In the genomic region with DNA sequence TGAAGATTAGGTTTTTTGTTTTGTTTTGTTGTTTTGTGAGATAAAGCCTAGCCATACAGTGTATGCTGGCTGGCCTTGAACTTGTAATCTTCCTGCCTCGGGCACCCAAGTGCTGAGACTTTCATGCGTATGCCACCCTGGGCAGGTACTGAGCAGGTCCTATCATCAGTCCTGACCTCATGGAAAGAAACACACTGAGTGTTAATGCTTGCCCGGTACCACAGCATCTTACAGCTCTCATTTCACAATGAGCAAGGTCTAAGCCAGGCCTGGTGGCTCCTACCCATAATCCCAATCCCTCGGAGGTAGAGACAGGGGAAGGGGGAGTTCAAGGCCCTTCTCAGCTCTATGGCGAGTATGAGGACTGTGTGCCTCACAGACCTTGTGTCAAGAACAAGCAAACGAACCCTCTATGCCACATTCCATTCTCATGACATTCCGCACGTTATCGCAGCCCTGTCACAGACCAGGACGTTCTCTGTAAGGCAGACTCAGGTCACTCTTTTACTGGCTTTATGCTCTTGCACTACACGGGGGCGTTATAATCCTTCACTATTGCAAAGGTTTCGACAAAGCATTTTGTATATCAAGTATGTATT, we compare ENCODE assay signal across 18 mouse cellular contexts. TPM values are rescaled to one million over a fixed set of nuclear protein-coding genes. Genes with fewer than 3 reads are reported as not detected.
A peak's percentile ranks its signal among the peaks of the same experiment; 100 is the strongest.
DNase-seq lines count a peak whose midpoint lies in the region; ATAC-seq and TF ChIP-seq lines count a peak whose summit lies in the region.
"Had no signal": no experiment of that assay in that cellular context is flagged by ENCODE, and none has a peak within 500 bp of the region (broad histone marks: within the 10 kb centered on the region; RNA-seq: fewer than 3 reads in every experiment).

No protein-coding gene starts in this region.

- no peaks in the 10 kb centered on the region for H3K27me3 ChIP-seq in heart, adult 2 months (ENCODE audit: control insufficient read depth, insufficient read depth, low read length)
- no peaks in the 10 kb centered on the region for H3K27me3 ChIP-seq in heart, embryonic 12.5 days (replicated peaks)
- H3K27me3 ChIP-seq in intestine, postnatal 0 days (replicated peaks; ENCODE audit: control insufficient read depth, insufficient read depth, low read length): no peaks in the 10 kb centered on the region
- no peaks in the 10 kb centered on the region for H3K27me3 ChIP-seq in forebrain, embryonic 12.5 days
- H3K27me3 ChIP-seq in midbrain, embryonic 14.5 days (ENCODE audit: control insufficient read depth, insufficient read depth, low read length): no peaks in the 10 kb centered on the region
- H3K27me3 ChIP-seq: embryonic facial prominence, embryonic 13.5 days; forebrain, embryonic 15.5 days; limb, embryonic 12.5 days; midbrain, embryonic 13.5 days had no signal

- H3K4me3 ChIP-seq in heart, adult 2 months: no peak overlapping the region
- H3K4me3 ChIP-seq in heart, embryonic 12.5 days: no peak overlapping the region
- no peak overlapping the region for H3K4me3 ChIP-seq in intestine, postnatal 0 days (ENCODE audit: low read depth, low read length)
- H3K4me3 ChIP-seq in forebrain, embryonic 12.5 days (replicated peaks): no peak overlapping the region
- H3K4me3 ChIP-seq in midbrain, embryonic 14.5 days (replicated peaks; ENCODE audit: low read depth, low read length): no peak overlapping the region
- H3K4me3 ChIP-seq: embryonic facial prominence, embryonic 13.5 days; forebrain, embryonic 15.5 days; limb, embryonic 12.5 days; midbrain, embryonic 13.5 days had no signal

- H3K79me2 ChIP-seq in heart, adult 2 months (replicated peaks; ENCODE audit: control insufficient read depth, insufficient read depth, low read length): no peaks in the 10 kb centered on the region

- 0 out of 2 replicates have a peak, but pooled peaks cover 1% of the 10 kb centered on the region for H3K4me1 ChIP-seq in heart, adult 2 months (ENCODE audit: control insufficient read depth, insufficient read depth, low read length)
- peaks cover 21% of the 10 kb centered on the region for H3K4me1 ChIP-seq in heart, embryonic 12.5 days (replicated peaks)
- H3K4me1 ChIP-seq in intestine, postnatal 0 days (replicated peaks; ENCODE audit: control insufficient read depth, insufficient read depth, low read length): no peaks in the 10 kb centered on the region
- H3K4me1 ChIP-seq in forebrain, embryonic 12.5 days: no peaks in the 10 kb centered on the region
- no peaks in the 10 kb centered on the region for H3K4me1 ChIP-seq in midbrain, embryonic 14.5 days (ENCODE audit: control insufficient read depth, insufficient read depth, low read length)
- H3K4me1 ChIP-seq: forebrain, embryonic 15.5 days; midbrain, embryonic 13.5 days had no signal

- TF ChIP-seq CTCF in heart, adult 2 months (IDR thresholded peaks at IDR 0.05): no peak
- TF ChIP-seq CTCF in intestine, postnatal 0 days (IDR thresholded peaks at IDR 0.05; ENCODE audit: low read depth): no peak

- intact Hi-C loops in heart, adult 2 months (cut with DNase I): no loop called here

- peaks cover 2% of the 10 kb centered on the region; the same call in 1 of the 2 replicates for H3K36me3 ChIP-seq in heart, adult 2 months (ENCODE audit: control insufficient read depth, insufficient read depth, low read length)
- H3K36me3 ChIP-seq in heart, embryonic 12.5 days: peaks cover 13% of the 10 kb centered on the region
- peaks cover 12% of the 10 kb centered on the region; the same call in 1 of the 2 replicates for H3K36me3 ChIP-seq in intestine, postnatal 0 days (ENCODE audit: control insufficient read depth, insufficient read depth)
- peaks cover 18% of the 10 kb centered on the region for H3K36me3 ChIP-seq in forebrain, embryonic 12.5 days (replicated peaks)
- 0 out of 2 replicates have a peak, but pooled peaks cover 3% of the 10 kb centered on the region for H3K36me3 ChIP-seq in midbrain, embryonic 14.5 days (ENCODE audit: control insufficient read depth, insufficient read depth, low read length)

- TF ChIP-seq POLR2A in heart, adult 2 months (IDR thresholded peaks at IDR 0.05; ENCODE audit: insufficient read depth, low read depth, low read length): no peak

- H3K9me3 ChIP-seq in heart, embryonic 12.5 days (replicated peaks): no peaks in the 10 kb centered on the region
- H3K9me3 ChIP-seq in intestine, postnatal 0 days (ENCODE audit: control insufficient read depth): no peaks in the 10 kb centered on the region
- no peaks in the 10 kb centered on the region for H3K9me3 ChIP-seq in forebrain, embryonic 12.5 days
- H3K9me3 ChIP-seq in midbrain, embryonic 14.5 days (ENCODE audit: control insufficient read depth, low read length): no peaks in the 10 kb centered on the region
- H3K9me3 ChIP-seq: embryonic facial prominence, embryonic 13.5 days; forebrain, embryonic 15.5 days; limb, embryonic 12.5 days; midbrain, embryonic 13.5 days had no signal

- H3K4me2 ChIP-seq in heart, embryonic 12.5 days: no peak overlapping the region
- H3K4me2 ChIP-seq in intestine, postnatal 0 days (replicated peaks; ENCODE audit: low read depth): no peak overlapping the region
- H3K4me2 ChIP-seq in forebrain, embryonic 12.5 days: no peak overlapping the region
- no peak overlapping the region for H3K4me2 ChIP-seq in midbrain, embryonic 14.5 days (ENCODE audit: low read length)
- H3K4me2 ChIP-seq: embryonic facial prominence, embryonic 13.5 days; forebrain, embryonic 15.5 days; limb, embryonic 12.5 days; midbrain, embryonic 13.5 days had no signal

- DNase-seq in heart, adult 2 months: peak in 1 of 2 experiments; percentile 21
- DNase-seq in heart, adult 11 months: no peak
- peak; percentile 10 for DNase-seq in 3T3-L1 (ENCODE audit: low read depth, low spot score)
- no peak for DNase-seq in midbrain, embryonic 14.5 days
- DNase-seq: cerebellum, postnatal 36 days; gastrocnemius, postnatal 25 days; kidney, postnatal 25 days; layer of hippocampus, postnatal 36 days; retina, postnatal 1 day had no signal

- no peak overlapping the region for H3K9ac ChIP-seq in heart, adult 2 months (ENCODE audit: low read depth, low read length)
- no peak overlapping the region for H3K9ac ChIP-seq in heart, embryonic 12.5 days
- no peak overlapping the region for H3K9ac ChIP-seq in intestine, postnatal 0 days (ENCODE audit: low read depth, low read length)
- no peak overlapping the region for H3K9ac ChIP-seq in forebrain, embryonic 12.5 days
- no peak overlapping the region for H3K9ac ChIP-seq in midbrain, embryonic 14.5 days (replicated peaks; ENCODE audit: low read length)
- H3K9ac ChIP-seq: embryonic facial prominence, embryonic 13.5 days; forebrain, embryonic 15.5 days; limb, embryonic 12.5 days; midbrain, embryonic 13.5 days had no signal

- WGBS in heart, adult 2 months: 50% methylated on average over 13 of the region's 13 CpGs
- 30% methylated on average over 13 of the region's 13 CpGs for WGBS in heart, embryonic 12.5 days
- WGBS in intestine, postnatal 0 days: 66% methylated on average over 13 of the region's 13 CpGs
- WGBS in forebrain, embryonic 12.5 days: 80% methylated on average over 13 of the region's 13 CpGs
- WGBS in midbrain, embryonic 14.5 days: 81% methylated on average over 13 of the region's 13 CpGs

- peak overlapping the region; percentile 12; the same call in 1 of the 2 replicates for H3K27ac ChIP-seq in heart, adult 2 months
- peak overlapping the region; percentile 67 for H3K27ac ChIP-seq in heart, embryonic 12.5 days (ENCODE audit: poor library complexity, severe bottlenecking)
- H3K27ac ChIP-seq in intestine, postnatal 0 days (ENCODE audit: low read depth, low read length): no peak overlapping the region
- H3K27ac ChIP-seq in forebrain, embryonic 12.5 days: no peak overlapping the region
- H3K27ac ChIP-seq in midbrain, embryonic 14.5 days (replicated peaks; ENCODE audit: low read depth, low read length): no peak overlapping the region
- H3K27ac ChIP-seq: embryonic facial prominence, embryonic 13.5 days; forebrain, embryonic 15.5 days; limb, embryonic 12.5 days; midbrain, embryonic 13.5 days had no signal

- no peak for TF ChIP-seq EP300 in heart, adult 2 months (IDR thresholded peaks at IDR 0.05; ENCODE audit: insufficient read depth, low read depth, low read length)

- ATAC-seq in heart, embryonic 12.5 days (ENCODE audit: insufficient number of reproducible peaks, low FRiP score): peak; percentile 59; the same call in 1 of the 2 replicates
- ATAC-seq in intestine, postnatal 0 days: 0 out of 2 replicates have a peak, but pooled peaks have one; percentile 8
- ATAC-seq in forebrain, embryonic 12.5 days (ENCODE audit: low FRiP score): no peak
- no peak for ATAC-seq in midbrain, embryonic 14.5 days (ENCODE audit: low FRiP score, low TSS enrichment)
- ATAC-seq: forebrain, embryonic 15.5 days; hindbrain, embryonic 16.5 days; midbrain, embryonic 13.5 days had no signal

RNA-seq across cellular contexts. Expression of a gene that starts 29.6 kb away (rescaled TPM):
- 1 to 10 TPM; 6.8 to 7.1 TPM for total RNA-seq in heart, adult 2 months (2021)
- polyA plus RNA-seq in heart, adult 2 months (2012; rRNA removed): 1.7 and 4.5 TPM in 2 replicates
- 94.5 and 97.4 TPM in 2 replicates for polyA plus RNA-seq in heart, embryonic 12.5 days (2016; fragmentation: Nextera tagmentation; extraction: Ambion mirVana)
- 25.5 and 26.9 TPM in 2 replicates for polyA plus RNA-seq in intestine, postnatal 0 days (2015; fragmentation: Nextera tagmentation; extraction: Ambion mirVana)
- 43.5 and 46.1 TPM in 2 replicates for polyA plus RNA-seq in forebrain, embryonic 12.5 days (2016; fragmentation: Nextera tagmentation; extraction: Ambion mirVana)
- polyA plus RNA-seq in midbrain, embryonic 14.5 days (2014; fragmentation: Nextera tagmentation; extraction: Ambion mirVana): 17.1 and 22.9 TPM in 2 replicates

RNA-seq across cellular contexts. Expression of a gene that starts 46.1 kb away (rescaled TPM):
- total RNA-seq in heart, adult 2 months (2021): 10 to 100 TPM; 40.5 to 43.8 TPM
- polyA plus RNA-seq in heart, adult 2 months (2012; rRNA removed): 13.8 and 34.4 TPM in 2 replicates
- polyA plus RNA-seq in heart, embryonic 12.5 days (2016; fragmentation: Nextera tagmentation; extraction: Ambion mirVana): 43.6 and 43.7 TPM in 2 replicates
- polyA plus RNA-seq in intestine, postnatal 0 days (2015; fragmentation: Nextera tagmentation; extraction: Ambion mirVana): 55.9 and 56.0 TPM in 2 replicates
- polyA plus RNA-seq in forebrain, embryonic 12.5 days (2016; fragmentation: Nextera tagmentation; extraction: Ambion mirVana): 108 and 120 TPM in 2 replicates
- 124 and 133 TPM in 2 replicates for polyA plus RNA-seq in midbrain, embryonic 14.5 days (2014; fragmentation: Nextera tagmentation; extraction: Ambion mirVana)
- total RNA-seq: MEL had no signal

Comparison
In these comparisons a context has a peak if more than half of its experiments do, and no peak if none do; other contexts are left out.
1. H3K27ac ChIP-seq: peak in heart, adult 2 months (single experiment) and heart, embryonic 12.5 days (single experiment); none in intestine, postnatal 0 days (single experiment), forebrain, embryonic 12.5 days (single experiment) and midbrain, embryonic 14.5 days (single experiment).
2. ATAC-seq: peak in heart, embryonic 12.5 days (single experiment) and intestine, postnatal 0 days (single experiment); none in forebrain, embryonic 12.5 days (single experiment) and midbrain, embryonic 14.5 days (single experiment).